Mouse (Mus musculus): ENCODE data around the gene Arid3a. TPM values are rescaled to one million over a fixed set of nuclear protein-coding genes. Genes with fewer than 3 reads are reported as not detected.

The Arid3a gene
- polyA plus RNA-seq, 1 experiment from 2014 or later, result 5.8 TPM

DNA sequence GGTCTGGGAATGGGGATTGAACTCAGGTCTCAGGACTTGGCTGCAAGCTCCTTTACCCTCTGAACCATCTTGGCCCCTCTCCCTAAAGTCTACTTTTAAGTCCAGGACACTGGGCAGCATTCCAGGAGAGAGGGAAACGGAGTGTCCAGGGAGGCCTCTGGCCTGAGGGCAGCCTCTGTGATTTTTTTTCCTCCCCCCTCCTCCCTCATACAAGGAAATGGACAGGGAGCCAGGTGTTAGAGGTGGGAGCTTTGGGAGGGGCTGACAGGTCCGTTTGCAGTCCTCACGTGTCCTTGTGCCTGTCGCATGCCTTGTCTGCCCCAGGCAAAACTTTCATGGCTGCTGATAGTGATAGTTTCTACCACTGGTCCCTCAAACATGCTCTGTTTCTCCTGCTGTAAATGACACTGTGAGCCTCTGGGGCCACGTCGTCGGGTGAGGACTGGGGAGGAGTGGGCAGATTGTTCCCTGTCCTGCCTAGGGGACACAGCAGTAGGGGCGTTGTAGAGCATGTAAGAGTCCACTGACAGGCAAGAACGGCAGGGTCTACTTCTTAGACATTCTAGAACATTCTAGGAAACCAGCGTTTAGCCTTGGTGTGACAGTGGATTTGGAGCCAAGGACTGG lies 9.6 kb downstream of the Arid3a start:
- H3K4me2 ChIP-seq (ENCODE audit: low read depth, low read length), result peak overlapping the region; percentile 47; the same call in 1 of the 2 replicates
- peaks cover 74% of the 10 kb centered on the region for H3K4me1 ChIP-seq (ENCODE audit: control insufficient read depth, low read depth, low read length)
- H3K36me3 ChIP-seq (ENCODE audit: control insufficient read depth, insufficient read depth), result no peaks in the 10 kb centered on the region
- H3K27ac ChIP-seq (ENCODE audit: low read length), result peak overlapping the region; percentile 83
- no peaks in the 10 kb centered on the region for H3K27me3 ChIP-seq (ENCODE audit: control insufficient read depth, insufficient read depth, low read depth, low read length)
- no peak for ATAC-seq (ENCODE audit: low read depth)
- H3K9me3 ChIP-seq (replicated peaks; ENCODE audit: control insufficient read depth, low read length), result no peaks in the 10 kb centered on the region
- peak overlapping the region; percentile 46 for H3K9ac ChIP-seq (ENCODE audit: low read depth, low read length)
- H3K4me3 ChIP-seq (ENCODE audit: low read depth, low read length), result no peak overlapping the region
- WGBS (ENCODE audit: insufficient replicate concordance), result 54% methylated on average over 10 of the region's 10 CpGs

DNA sequence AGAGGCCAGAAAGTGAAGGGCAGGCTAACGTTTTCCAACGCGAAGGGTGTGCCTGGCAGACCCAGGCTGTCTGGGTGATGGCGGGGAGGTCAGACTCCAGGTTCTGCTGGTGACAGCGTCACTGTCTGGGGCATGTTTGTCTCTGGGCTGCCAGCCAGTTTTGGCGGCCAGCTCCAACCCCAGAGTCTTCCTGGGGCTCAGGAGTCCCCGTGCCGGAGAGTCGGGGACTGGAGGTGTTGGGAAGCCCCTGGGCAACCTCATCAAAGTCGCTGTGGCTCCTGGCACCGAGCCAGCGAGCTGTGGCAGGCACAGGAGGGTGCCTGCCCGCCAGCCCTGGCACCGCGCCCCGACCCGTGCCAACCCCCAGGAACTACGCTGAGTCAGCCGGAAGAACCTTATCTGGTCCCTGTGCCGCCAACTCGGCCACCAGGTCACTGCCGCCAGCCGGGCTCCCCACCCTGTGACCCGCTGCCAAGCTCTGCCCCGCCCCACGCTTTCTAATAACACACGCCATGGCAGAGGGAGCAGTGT lies 10.1 kb downstream of the Arid3a start:
- Histone ChIP-seq H3K4me3 (ENCODE audit: low read depth, low read length) (peak overlapping the region; percentile 23; the same call in 1 of the 2 replicates), H3K27me3 (ENCODE audit: control insufficient read depth, insufficient read depth, low read depth, low read length) (no peaks in the 10 kb centered on the region), H3K36me3 (ENCODE audit: control insufficient read depth, insufficient read depth) (no peaks in the 10 kb centered on the region), H3K4me1 (ENCODE audit: control insufficient read depth, low read depth, low read length) (peaks cover 70% of the 10 kb centered on the region), H3K27ac (ENCODE audit: low read length) (peak overlapping the region; percentile 83), H3K4me2 (ENCODE audit: low read depth, low read length) (peak overlapping the region; percentile 47), H3K9ac (ENCODE audit: low read depth, low read length) (peak overlapping the region; percentile 46), H3K9me3 (replicated peaks; ENCODE audit: control insufficient read depth, low read length) (no peaks in the 10 kb centered on the region)
- WGBS (ENCODE audit: insufficient replicate concordance), result 34% methylated on average over 27 of the region's 27 CpGs
- peak; percentile 55 for ATAC-seq (ENCODE audit: low read depth)

DNA sequence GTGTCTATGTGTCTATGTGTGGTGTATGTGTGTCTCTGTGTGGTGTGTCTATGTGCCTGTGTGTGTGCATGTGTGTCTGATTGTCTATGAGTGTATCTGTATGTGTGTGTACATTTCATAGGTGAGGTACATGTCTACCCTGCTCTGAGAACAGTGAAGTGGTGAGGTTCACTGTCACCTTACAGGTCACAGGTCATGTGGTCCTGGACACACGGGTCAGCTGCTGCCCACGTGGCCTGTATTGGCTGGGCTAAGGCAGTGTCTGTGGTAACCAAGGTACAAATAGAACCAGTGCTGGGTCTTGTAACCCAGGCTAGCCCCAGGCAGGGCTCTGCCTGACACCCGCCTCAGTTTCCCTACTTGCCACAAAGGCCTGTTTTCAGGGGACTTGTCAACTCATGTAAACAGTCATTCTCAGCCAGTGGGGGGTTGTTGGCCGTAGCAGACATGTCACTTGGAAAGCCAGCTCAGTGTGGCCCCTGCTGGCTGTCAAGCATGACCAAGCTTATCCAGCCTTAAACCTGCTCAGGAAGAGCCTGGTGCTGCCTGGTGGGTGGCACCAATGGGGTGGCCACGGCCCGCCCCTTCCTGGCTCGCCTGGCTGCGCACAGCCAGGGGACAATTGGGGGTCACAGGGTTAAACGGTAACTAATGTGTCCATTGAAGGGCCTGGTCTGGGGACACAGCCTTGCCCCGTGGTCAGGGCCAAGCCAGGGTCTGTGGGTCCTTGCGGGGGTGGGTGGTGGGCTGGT lies 11.1 kb downstream of the Arid3a start:
- Histone ChIP-seq H3K9ac (ENCODE audit: low read depth, low read length) (no peak overlapping the region; the same call in 1 of the 2 replicates), H3K9me3 (replicated peaks; ENCODE audit: control insufficient read depth, low read length) (no peaks in the 10 kb centered on the region), H3K27me3 (ENCODE audit: control insufficient read depth, insufficient read depth, low read depth, low read length) (no peaks in the 10 kb centered on the region), H3K4me1 (ENCODE audit: control insufficient read depth, low read depth, low read length) (peaks cover 64% of the 10 kb centered on the region), H3K4me2 (ENCODE audit: low read depth, low read length) (peak overlapping the region; percentile 47; the same call in 1 of the 2 replicates), H3K36me3 (ENCODE audit: control insufficient read depth, insufficient read depth) (no peaks in the 10 kb centered on the region), H3K27ac (ENCODE audit: low read length) (peak overlapping the region; percentile 83), H3K4me3 (ENCODE audit: low read depth, low read length) (no peak overlapping the region)
- peak; percentile 59 for ATAC-seq (ENCODE audit: low read depth)
- 54% methylated on average over 11 of the region's 11 CpGs for WGBS (ENCODE audit: insufficient replicate concordance)

DNA sequence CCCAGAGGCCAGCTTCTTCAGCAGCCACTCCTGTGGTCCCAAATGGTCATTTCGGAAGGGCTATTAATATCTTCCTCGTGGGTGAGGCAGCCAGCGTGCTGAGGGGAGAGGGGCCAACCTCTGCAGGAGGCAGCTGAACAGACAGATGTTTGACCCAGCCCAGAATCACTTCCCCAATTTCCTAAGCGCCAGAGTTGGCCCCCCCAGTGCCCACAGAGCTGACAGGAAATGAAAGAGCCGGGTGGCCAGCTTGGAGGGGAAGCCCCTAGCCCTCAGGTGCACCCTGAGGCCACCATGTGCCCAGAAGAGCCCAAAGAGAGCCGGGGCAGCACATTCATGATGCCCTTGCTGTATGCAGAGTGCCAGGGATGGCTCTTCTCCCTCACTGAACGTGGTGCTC lies 13.9 kb downstream of the Arid3a start:
- no peak for ATAC-seq (ENCODE audit: low read depth)
- Histone ChIP-seq H3K4me2 (ENCODE audit: low read depth, low read length) (no peak overlapping the region), H3K4me3 (ENCODE audit: low read depth, low read length) (no peak overlapping the region), H3K9ac (ENCODE audit: low read depth, low read length) (no peak overlapping the region), H3K4me1 (ENCODE audit: control insufficient read depth, low read depth, low read length) (peaks cover 68% of the 10 kb centered on the region), H3K27ac (ENCODE audit: low read length) (no peak overlapping the region), H3K27me3 (ENCODE audit: control insufficient read depth, insufficient read depth, low read depth, low read length) (no peaks in the 10 kb centered on the region), H3K9me3 (replicated peaks; ENCODE audit: control insufficient read depth, low read length) (no peaks in the 10 kb centered on the region), H3K36me3 (ENCODE audit: control insufficient read depth, insufficient read depth) (no peaks in the 10 kb centered on the region)
- 18% methylated on average over 7 of the region's 7 CpGs for WGBS (ENCODE audit: insufficient replicate concordance)

DNA sequence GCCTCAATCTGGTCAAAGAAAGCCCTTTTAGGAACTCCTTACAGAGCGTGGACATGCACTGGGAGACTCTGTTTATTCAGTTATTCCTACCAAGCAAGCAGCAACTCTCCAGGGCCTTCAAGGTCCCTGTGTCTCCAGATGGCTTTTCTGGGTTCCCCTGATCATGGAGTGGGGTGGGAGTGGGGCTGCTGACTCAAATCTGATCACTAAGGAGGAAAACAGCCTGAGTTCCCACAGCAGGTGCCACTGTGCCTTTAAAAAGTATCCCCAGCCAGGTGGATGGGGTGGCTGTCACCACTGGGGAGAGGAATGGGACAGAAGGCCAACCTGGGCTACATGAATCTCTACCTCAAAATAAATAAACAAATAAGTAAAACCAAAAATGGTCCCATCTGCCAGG lies 16.1 kb downstream of the Arid3a start:
- no peak overlapping the region for H3K4me3 ChIP-seq (ENCODE audit: low read depth, low read length)
- no peaks in the 10 kb centered on the region for H3K27me3 ChIP-seq (ENCODE audit: control insufficient read depth, insufficient read depth, low read depth, low read length)
- peaks cover 65% of the 10 kb centered on the region for H3K4me1 ChIP-seq (ENCODE audit: control insufficient read depth, low read depth, low read length)
- ATAC-seq (ENCODE audit: low read depth), result no peak
- WGBS (ENCODE audit: insufficient replicate concordance), result 52% methylated on average over 1 of the region's 1 CpGs
- H3K27ac ChIP-seq (ENCODE audit: low read length), result peak overlapping the region; percentile 28
- no peak overlapping the region for H3K4me2 ChIP-seq (ENCODE audit: low read depth, low read length)
- H3K9me3 ChIP-seq (replicated peaks; ENCODE audit: control insufficient read depth, low read length), result no peaks in the 10 kb centered on the region
- 0 out of 2 replicates have a peak, but pooled peaks cover 2% of the 10 kb centered on the region for H3K36me3 ChIP-seq (ENCODE audit: control insufficient read depth, insufficient read depth)
- no peak overlapping the region for H3K9ac ChIP-seq (ENCODE audit: low read depth, low read length)

DNA sequence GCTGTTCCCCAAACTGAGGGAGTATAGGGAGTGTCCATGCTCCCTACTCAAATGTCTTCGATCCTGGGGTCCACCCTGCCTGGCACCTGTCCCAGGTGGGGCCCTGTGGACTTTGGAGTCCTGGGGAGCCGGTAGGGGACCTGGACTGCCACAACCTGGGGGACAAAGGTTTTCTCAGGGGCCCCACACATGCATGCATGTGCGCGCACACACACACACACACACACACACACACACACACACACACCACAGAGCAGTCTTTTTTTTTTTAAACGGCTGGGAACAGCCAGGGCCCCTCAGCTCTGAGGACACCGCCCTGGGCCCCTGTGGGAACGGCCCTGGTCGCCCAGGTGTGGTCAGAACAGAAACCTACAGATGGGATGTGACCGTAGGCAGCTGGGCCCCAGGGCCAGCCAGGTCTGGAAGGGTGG lies 16.6 kb downstream of the Arid3a start:
- no peak overlapping the region for H3K4me3 ChIP-seq (ENCODE audit: low read depth, low read length)
- peak; percentile 32 for ATAC-seq (ENCODE audit: low read depth)
- H3K4me2 ChIP-seq (ENCODE audit: low read depth, low read length), result no peak overlapping the region
- WGBS (ENCODE audit: insufficient replicate concordance), result 26% methylated on average over 9 of the region's 9 CpGs
- no peaks in the 10 kb centered on the region for H3K27me3 ChIP-seq (ENCODE audit: control insufficient read depth, insufficient read depth, low read depth, low read length)
- 0 out of 2 replicates have a peak, but pooled peaks cover 2% of the 10 kb centered on the region for H3K36me3 ChIP-seq (ENCODE audit: control insufficient read depth, insufficient read depth)
- H3K9me3 ChIP-seq (replicated peaks; ENCODE audit: control insufficient read depth, low read length), result no peaks in the 10 kb centered on the region
- H3K4me1 ChIP-seq (ENCODE audit: control insufficient read depth, low read depth, low read length), result peaks cover 60% of the 10 kb centered on the region
- peak overlapping the region; percentile 7; the same call in 1 of the 2 replicates for H3K9ac ChIP-seq (ENCODE audit: low read depth, low read length)
- peak overlapping the region; percentile 42; the same call in 1 of the 2 replicates for H3K27ac ChIP-seq (ENCODE audit: low read length)

DNA sequence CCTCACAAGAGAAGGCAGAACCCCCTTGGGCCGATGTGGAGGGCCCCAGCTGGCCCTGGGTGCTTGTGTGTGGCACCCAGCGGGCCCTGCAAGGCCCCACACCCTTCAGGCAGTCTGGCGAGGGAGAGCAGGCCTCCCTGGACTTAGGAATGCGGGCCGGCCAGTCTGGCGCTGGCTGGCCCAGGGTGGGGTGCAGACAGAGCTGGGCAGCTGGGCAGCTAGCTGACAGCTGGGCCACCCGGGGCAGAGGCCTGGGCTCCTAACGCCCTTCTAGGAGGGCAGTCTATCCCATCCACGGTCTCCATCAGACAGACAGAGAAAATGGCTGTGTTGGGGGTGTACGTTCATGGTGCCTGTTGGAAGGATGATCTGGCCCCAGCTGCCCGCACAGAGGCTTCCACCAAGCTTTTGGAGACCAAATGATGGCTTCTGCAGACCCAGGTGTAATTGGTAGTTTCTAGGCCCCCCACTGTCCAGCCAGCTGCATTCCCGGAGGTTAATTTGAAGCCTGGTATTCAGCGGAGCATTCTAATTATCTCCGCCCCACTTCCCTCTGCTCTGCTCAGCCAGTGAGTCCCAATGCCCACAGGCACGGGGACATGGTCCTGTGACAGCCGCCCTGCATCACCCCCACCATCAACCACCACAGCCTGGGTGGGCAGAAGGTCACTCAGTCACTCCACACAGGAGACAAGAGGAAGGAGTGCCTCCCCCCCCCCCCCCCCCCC lies 18.8 kb downstream of the Arid3a start:
- ATAC-seq (ENCODE audit: low read depth), result no peak
- Histone ChIP-seq H3K36me3 (ENCODE audit: control insufficient read depth, insufficient read depth) (peaks cover 7% of the 10 kb centered on the region; the same call in 1 of the 2 replicates), H3K27ac (ENCODE audit: low read length) (peak overlapping the region; percentile 52)

DNA sequence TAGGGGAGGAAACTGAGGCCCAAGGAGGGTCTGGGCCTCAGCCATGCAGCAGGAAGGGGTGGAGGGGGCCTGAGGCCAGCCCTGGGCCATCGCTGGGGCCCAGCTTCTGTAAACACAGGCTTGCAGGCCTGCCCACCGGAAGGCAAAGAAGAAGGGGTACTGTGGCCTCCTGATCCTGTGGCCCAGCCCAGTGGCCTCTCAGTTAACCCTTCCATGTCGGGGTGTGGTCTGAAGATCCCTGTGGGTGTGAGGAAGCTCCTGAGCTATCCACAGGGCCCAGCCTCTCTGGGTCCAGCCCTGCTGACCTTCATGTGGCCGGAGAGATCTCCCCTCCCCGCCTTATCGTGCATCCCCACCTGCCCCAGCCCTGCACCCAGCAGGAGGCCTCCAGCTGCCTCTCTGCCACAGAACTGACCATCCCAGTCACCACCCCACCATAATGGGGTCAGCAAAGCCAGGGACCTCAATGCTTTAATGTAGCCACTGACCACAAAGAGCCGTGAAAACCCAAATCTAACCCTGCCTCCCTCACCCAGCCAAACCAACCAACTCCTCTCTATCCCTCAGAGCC lies 20.0 kb downstream of the Arid3a start:
- Histone ChIP-seq H3K36me3 (ENCODE audit: control insufficient read depth, insufficient read depth) (peaks cover 14% of the 10 kb centered on the region; the same call in 1 of the 2 replicates), H3K27ac (ENCODE audit: low read length) (peak overlapping the region; percentile 69), H3K4me1 (ENCODE audit: control insufficient read depth, low read depth, low read length) (peaks cover 45% of the 10 kb centered on the region), H3K27me3 (ENCODE audit: control insufficient read depth, insufficient read depth, low read depth, low read length) (no peaks in the 10 kb centered on the region), H3K9me3 (replicated peaks; ENCODE audit: control insufficient read depth, low read length) (no peaks in the 10 kb centered on the region), H3K4me3 (ENCODE audit: low read depth, low read length) (peak overlapping the region; percentile 21), H3K4me2 (ENCODE audit: low read depth, low read length) (peak overlapping the region; percentile 33), H3K9ac (ENCODE audit: low read depth, low read length) (peak overlapping the region; percentile 40)
- 9% methylated on average over 7 of the region's 7 CpGs for WGBS (ENCODE audit: insufficient replicate concordance)
- peak; percentile 50 for ATAC-seq (ENCODE audit: low read depth)

More for the DNA sequence above, 18.8 kb downstream of the Arid3a start:
- Histone ChIP-seq H3K4me3 (ENCODE audit: low read depth, low read length) (no peak overlapping the region), H3K4me2 (ENCODE audit: low read depth, low read length) (no peak overlapping the region; the same call in 1 of the 2 replicates), H3K9ac (ENCODE audit: low read depth, low read length) (no peak overlapping the region; the same call in 1 of the 2 replicates), H3K9me3 (replicated peaks; ENCODE audit: control insufficient read depth, low read length) (no peaks in the 10 kb centered on the region), H3K27me3 (ENCODE audit: control insufficient read depth, insufficient read depth, low read depth, low read length) (no peaks in the 10 kb centered on the region), H3K4me1 (ENCODE audit: control insufficient read depth, low read depth, low read length) (peaks cover 45% of the 10 kb centered on the region)
- WGBS (ENCODE audit: insufficient replicate concordance), result 59% methylated on average over 16 of the region's 16 CpGs
